Mouse (Mus musculus) megakaryocyte, adult 5-6 weeks (primary cell): ENCODE data around the gene Cpm. TPM values are rescaled to one million over a fixed set of nuclear protein-coding genes. Genes with fewer than 3 reads are reported as not detected.
A peak's percentile ranks its signal among the peaks of the same experiment; 100 is the strongest.
"Not testable (repeated sequence)": the region's sequence is repeated elsewhere in the genome, so short reads cannot be mapped to it uniquely, and the experiment has no call there.

Source experiments
- ATAC-seq: 2 replicates; pipeline ENCODE4 v1.8.0; 2016; ENCODE audit warnings: mild to moderate bottlenecking, inconsistent platforms; ENCODE audit not compliant: poor library complexity, severe bottlenecking
- total RNA-seq, 2 experiments: library from RNA; stranded (forward) in 1 of 2; stranded (reverse) in 1 of 2; fragments of 153-499, 151-499 nt in 1 of 2; fragments of 221-1000, 200-1000 nt in 1 of 2; gene quantifications; 2 replicates each; pipeline versions ENCODE4 v1.2.3 to v1.2.4; 2015 to 2017

The Cpm gene
- total RNA-seq, 2 experiments from 2014 or later: 0.38 TPM; not detected in 1

- ATAC-seq: no peak
These were observed 83.0 kb downstream of the Cpm start for GRCm38 (mm10) chr10:117712191-117712754.

- no peak for ATAC-seq
These were observed 83.6 kb downstream of the Cpm start for GRCm38 (mm10) chr10:117712871-117713270.

- ATAC-seq: no peak
These were observed 84.2 kb downstream of the Cpm start for GRCm38 (mm10) chr10:117713466-117713865.

GRCm38 (mm10) chr10:117714048-117714545, 84.8 kb downstream of the Cpm start:
- no peak for ATAC-seq

- no peak for ATAC-seq
These were observed 85.7 kb downstream of the Cpm start for GRCm38 (mm10) chr10:117714928-117715500.

GRCm38 (mm10) chr10:117715654-117716053, 86.4 kb downstream of the Cpm start:
- ATAC-seq: not testable (repeated sequence)

- no peak for ATAC-seq
These were observed 87.4 kb downstream of the Cpm start for GRCm38 (mm10) chr10:117716686-117717085.

GRCm38 (mm10) chr10:117717583-117717982, 88.3 kb downstream of the Cpm start:
- peak; percentile 73 for ATAC-seq

- no peak for ATAC-seq
These were observed 89.1 kb downstream of the Cpm start for GRCm38 (mm10) chr10:117718161-117719119.

GRCm38 (mm10) chr10:117724136-117724718, 94.9 kb downstream of the Cpm start:
- ATAC-seq: peak; percentile 66

- ATAC-seq: no peak
These were observed 95.6 kb downstream of the Cpm start for GRCm38 (mm10) chr10:117724804-117725361.

GRCm38 (mm10) chr10:117725671-117726070, 96.4 kb downstream of the Cpm start:
- ATAC-seq: no peak

- ATAC-seq: no peak
These were observed 97.0 kb downstream of the Cpm start for GRCm38 (mm10) chr10:117726350-117726749.

GRCm38 (mm10) chr10:117726888-117727385, 97.6 kb downstream of the Cpm start:
- ATAC-seq: no peak

GRCm38 (mm10) chr10:117727518-117728110, 98.3 kb downstream of the Cpm start:
- ATAC-seq: no peak

GRCm38 (mm10) chr10:117728574-117728973, 99.3 kb downstream of the Cpm start:
- no peak for ATAC-seq

- ATAC-seq: no peak
These were observed 100.0 kb downstream of the Cpm start for GRCm38 (mm10) chr10:117729139-117729814.

GRCm38 (mm10) chr10:117730140-117730539, 100.8 kb downstream of the Cpm start:
- ATAC-seq: no peak

GRCm38 (mm10) chr10:117730637-117731203, 101.4 kb downstream of the Cpm start:
- no peak for ATAC-seq
